Mouse (Mus musculus) left cerebral cortex, postnatal 36 days (tissue): Measurements from ENCODE around the gene Macf1. TPM values are rescaled to one million over a fixed set of nuclear protein-coding genes. Genes with fewer than 3 reads are reported as not detected.
"Not testable (repeated sequence)": the region's sequence is repeated elsewhere in the genome, so short reads cannot be mapped to it uniquely, and the experiment has no call there.

Experiments used
- DNase-seq, 2 experiments: peaks; one replicate each; pipeline ENCODE4 v3.0.0; 2021 to 2022; ENCODE audit warnings: low spot score in 2 of 2, mixed read lengths in 1 of 2
- intact Hi-C: fragments of 180-260 bp; cut with DNase I; formaldehyde crosslinking; loops from one replicate; pipeline ENCODE4 v1.15.1; 2025
- total RNA-seq, 2 experiments: library from RNA; stranded (reverse); gene quantifications; 2 replicates each; pipeline ENCODE4 v1.2.3; 2021

Gene Macf1
- total RNA-seq, 2 experiments from 2014 or later = 187 to 233 TPM

DNA sequence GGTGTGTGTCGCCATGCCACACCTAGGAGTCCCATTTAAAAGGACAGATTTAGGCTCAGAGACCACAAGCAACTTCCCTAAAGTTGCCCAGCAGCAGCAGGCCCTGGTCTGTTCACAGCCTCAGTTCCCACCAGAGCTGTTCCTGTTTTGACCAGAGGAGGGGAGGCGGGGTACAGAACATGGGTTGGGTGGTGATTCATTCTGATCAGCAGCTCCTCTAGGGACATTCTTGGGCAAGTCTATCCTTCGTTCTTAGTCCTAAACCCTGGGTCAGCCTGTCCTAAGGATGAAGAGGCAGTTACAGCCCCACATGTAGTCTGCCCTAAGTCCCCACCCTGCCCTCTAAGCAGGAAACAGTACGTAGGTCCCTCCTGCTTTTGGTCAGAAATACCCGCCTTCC is 343.9 kb downstream of the Macf1 start:
- intact Hi-C loops = no loop called here
- DNase-seq = no peak

DNA sequence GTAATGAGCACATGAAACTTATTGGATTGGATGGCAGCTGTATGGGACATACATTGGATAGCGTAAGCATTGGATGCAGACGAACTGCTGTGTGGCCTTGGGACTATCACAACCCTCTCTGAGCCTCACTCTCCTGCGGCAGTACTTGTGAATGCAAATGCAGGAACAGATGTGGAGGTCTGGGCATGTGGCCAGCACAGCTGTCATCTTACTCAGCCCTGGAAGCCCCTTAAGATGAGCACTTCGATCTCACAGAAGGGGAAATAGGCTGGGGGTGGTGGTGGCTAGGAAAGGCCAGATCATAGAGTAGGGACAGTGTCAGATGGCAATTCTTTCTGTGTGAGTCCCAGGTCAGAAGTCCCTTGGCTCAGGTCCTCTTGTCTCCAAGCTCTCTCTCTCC is 346.5 kb downstream of the Macf1 start:
- intact Hi-C loops = no loop called here
- DNase-seq = no peak

DNA sequence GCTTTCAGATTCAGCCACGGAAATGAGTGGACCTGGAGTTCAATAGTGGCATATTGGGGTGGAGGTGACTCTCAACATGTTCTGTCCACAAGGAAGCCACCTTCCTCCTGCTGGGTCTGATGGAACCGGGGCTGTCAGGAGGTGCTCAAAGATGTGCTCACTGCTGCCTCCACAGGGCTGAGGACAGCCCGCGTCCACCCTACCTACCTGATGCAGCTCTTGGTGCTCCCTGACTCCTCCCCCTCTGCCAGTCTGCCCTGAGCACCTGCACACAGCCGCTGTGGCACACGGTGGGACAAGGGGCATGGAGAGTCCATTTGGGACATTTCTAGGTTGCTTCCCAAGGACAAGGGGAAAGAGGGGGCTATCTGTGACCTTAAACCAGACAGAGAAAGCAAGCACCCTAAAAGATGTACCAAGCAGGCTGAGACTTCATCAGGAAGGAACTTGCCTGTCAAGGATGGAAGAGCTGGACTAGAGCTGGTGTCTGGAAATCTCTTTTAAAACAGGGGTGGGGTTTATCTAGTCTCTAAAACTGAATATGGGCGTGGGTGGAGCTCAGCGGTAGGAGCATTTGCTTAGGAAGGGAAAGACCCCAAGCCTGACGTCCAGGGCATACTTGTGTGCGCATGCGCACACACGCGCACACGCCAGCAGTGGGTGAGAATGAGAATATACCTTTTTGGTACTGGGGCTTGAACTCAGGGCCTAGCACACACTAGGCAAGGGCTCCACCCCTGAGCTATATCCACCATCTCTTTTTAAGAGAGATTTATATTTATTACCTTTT is 348.2 kb downstream of the Macf1 start:
- intact Hi-C loops = no loop called here
- no peak for DNase-seq

DNA sequence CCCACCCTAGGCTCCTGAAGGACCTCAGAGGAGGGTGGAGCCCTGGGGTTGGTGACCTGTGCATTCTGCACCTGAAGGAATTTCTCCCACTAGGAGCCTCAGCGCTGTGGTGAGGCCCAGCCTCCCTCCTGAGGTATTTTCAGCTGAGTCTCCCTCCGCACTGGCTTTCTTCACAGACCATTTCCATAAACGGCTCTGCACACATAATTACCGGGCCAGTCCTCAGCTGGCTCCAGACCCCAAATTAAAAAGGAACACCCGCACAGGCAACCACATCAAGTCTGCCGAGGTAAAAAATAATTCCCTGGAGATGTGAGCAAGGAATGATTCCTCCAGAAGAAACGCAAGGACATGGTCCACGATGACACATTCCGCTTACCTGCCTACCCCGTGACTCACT is 348.9 kb downstream of the Macf1 start:
- DNase-seq, intact Hi-C loops: not testable (repeated sequence)

DNA sequence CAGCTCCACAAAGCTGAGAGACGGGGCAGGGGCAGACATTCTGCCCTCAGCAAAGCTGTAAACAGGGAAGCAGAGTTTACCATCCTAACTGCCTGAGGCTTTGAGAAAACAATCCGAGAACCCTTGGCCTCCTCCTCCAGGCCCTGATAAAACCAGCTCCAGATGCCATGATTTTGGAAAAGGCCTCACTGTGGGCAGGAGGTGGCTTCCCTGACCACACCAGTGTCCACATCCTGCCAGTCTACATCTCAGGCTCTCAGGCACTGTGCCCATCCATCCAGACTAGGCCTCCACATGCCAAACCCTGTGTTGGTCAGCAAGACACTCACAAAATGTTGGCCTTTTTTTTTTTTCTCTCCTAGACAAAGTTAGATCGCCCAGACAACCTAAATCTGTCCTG is 350.0 kb downstream of the Macf1 start:
- DNase-seq = no peak
- intact Hi-C loops = no loop called here

DNA sequence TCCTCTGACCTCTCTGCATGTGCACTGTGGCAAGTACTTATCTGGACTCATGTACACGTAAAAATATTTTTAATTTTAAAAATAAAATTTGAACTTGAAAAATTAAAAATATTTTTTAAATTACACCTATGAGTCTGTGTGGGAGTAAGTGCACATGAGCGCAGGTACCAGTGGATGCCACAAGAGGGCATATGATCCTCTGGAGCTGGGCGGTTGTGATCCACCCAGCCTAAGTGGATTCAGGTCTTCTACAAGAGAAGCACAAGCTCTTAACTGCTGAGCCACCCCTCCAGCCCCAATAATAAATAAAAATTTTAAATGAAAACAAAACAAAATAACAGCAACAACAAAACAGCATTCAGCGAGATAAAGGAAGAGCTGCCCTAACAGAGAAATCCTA is 351.0 kb downstream of the Macf1 start:
- intact Hi-C loops = no loop called here

DNA sequence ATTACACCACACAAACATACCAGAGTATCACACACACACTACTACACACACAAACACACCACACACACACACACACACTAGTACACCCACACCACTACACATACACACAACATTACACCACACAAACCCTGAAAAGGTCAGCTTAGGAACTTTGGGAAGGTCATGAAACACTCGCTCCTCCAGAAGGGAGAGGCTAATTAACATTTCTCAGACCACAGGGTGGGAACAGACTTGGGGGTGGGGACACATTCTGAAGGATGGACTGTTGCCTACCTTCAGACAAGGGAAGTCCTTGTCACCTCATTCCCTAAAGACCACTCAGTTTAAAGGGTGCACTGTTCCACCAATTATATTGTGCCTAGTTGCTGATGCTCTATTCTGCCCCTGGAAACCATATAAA is 352.2 kb downstream of the Macf1 start:
- DNase-seq, intact Hi-C loops: not testable (repeated sequence)

More for the DNA sequence above, 351.0 kb downstream of the Macf1 start:
- DNase-seq = no peak

DNA sequence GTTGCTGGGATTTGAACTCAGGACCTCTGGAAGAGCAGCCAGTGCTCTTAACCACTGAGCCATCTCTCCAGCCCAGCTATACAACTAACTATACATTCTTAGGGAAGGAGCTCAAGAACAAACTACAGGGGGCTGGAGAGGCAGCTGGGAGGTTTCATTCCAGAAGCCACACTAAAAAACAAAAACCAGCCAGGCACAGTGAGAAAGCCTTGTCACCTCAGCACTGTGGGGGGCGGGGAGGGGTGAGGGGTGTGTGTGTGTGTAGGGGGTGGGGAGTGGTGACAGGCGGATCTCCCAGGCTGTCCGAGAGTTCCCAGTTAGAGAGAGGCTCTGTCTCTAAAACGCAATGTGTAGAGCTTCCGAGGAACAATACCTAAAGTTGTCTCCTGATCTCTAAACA is 352.8 kb downstream of the Macf1 start:
- intact Hi-C loops = no loop called here

DNA sequence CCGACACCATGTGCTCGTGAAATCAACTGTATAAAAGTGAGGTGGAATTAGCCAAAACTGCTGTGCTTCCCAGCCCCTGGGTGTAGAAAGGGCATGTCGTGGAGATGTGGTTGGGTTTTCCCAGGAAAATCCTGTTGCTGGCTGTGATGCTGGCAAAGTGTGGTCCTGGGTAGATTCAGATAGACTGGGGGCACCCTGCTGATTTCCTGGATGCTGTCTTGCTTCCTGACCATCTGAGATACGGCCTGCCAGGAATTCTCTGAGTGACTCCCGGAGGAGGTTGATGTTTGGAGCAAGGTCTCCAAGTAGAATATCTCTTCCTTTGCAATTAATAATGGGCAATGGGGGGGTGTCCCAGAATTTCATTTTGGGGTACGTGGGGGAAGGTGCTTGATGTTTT is 355.2 kb downstream of the Macf1 start:
- intact Hi-C loops = no loop called here
- no peak for DNase-seq

More for the DNA sequence above, 352.8 kb downstream of the Macf1 start:
- no peak for DNase-seq

DNA sequence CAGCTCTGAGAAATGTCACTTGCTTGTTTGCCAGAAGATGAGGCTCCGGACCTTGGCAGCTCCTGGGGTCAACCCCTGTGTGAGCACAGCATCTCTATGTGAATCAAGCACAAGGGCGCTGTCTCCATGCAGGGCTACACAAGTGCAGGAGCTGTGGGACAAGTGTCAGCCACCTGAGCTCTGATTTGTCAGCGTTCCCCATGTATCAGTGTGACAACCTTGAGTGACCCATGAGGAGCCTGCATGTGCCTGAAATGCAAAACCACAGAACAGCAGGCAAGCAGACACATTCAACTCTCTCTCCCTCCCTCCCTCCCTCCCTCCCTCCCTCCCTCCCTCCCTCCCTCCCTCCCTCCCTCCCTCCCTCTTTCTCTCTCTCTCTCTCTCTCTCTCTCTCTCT is 356.5 kb downstream of the Macf1 start:
- intact Hi-C loops = no loop called here
- no peak for DNase-seq

DNA sequence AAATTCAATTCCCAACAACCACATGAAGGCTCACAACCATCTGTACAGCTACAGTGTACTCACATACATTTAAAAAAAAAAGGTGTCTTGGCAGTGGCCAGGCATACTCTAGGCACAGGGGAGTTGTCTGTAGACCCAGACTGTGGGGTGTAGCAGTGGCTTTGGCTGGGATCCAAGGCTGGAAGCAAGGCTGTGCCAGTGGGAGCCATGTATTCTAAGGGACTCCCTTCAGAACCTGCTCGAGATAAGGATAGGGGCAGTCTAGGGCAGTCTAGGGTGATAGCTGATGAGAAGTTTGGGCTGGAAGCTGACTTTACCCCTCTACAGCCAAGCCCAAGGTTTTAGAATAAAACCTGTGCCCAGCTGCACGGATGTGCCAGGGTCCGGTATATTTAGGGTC is 358.1 kb downstream of the Macf1 start:
- intact Hi-C loops = no loop called here
- DNase-seq = no peak

DNA sequence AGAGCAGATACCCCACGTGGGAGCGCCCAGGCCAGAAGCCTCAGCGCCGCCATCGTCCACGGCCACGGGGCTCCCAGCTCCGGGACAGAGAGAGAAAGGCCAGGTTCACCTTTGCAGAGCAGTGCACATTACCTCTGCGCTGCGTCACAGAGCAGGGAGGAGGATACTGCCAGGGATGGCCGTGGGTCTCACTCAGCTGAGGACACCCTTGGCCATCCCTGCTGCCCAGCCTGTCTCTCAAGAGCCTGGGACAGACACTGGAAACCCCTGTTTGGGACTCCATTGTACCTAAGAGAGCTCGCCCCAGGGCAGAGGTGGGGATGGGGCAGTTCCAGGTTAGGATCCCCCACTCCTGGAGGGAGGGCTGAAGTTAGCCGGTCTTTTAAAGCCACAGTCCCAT is 360.6 kb downstream of the Macf1 start, which contains the start of gene Oxct2a:
Gene Oxct2a (minus strand): TSS at position 101 of the 400 bp plus-strand sequence.
- no peak for DNase-seq
- intact Hi-C loops = no loop called here

DNA sequence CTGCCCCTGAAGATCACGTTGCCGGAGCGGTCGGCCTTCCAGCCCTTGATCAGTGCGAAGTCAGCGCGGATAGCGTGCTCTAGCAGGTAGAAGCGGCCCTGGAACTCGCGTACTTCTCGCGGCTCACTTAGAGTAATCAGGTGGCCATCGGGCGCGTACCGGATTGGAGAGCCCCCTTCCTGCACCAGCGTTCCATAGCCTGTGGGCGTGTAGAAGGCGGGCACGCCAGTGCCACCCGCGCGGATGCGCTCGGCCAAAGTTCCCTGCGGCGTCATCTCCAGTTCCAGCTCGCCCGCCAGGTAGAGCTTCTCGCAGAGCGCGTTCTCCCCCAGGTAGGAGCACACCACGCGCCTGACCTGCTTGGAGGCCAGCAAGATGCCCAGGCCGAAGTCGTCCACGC is 361.2 kb downstream of the Macf1 start:
- DNase-seq, intact Hi-C loops: not testable (repeated sequence)

DNA sequence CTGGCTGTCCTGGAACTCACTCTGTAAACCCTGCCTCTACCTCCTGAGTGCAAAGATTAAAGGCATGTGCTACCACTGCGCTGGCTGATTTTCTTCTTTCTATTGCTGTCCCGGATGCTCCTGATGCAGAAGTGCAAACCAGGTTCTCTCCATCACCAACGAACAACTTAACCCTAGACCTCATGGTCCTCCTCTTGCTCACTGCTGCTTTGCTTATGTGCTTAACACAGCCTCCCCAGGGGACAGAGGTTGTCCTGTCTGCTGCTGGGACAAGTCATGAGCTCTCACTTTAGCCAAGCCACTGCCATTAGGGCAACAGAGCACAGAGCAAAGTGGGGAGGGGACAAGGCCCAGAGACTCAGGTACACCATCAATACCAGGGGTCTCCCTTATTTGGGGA is 369.7 kb downstream of the Macf1 start:
- no peak for DNase-seq
- intact Hi-C loops = no loop called here

DNA sequence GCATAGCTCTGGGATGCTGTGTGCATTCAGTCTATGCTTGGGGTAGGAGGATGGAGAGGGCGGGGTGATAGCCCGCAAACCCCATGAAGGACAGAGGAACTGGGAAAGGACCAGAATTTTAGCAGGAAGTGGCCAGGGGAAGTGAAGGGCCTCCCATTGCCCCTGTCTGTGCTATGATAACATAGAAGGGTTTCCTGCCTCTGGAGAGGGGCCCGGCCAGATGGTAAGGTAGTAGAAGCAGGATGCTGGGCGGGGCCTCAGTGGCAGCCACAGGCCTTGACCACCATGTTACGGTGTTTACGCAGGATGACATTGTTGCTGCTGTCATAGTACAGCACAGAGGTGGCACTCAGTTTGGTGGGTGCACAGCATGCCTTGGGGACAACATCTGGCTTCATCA is 371.1 kb downstream of the Macf1 start:
- no peak for DNase-seq

DNA sequence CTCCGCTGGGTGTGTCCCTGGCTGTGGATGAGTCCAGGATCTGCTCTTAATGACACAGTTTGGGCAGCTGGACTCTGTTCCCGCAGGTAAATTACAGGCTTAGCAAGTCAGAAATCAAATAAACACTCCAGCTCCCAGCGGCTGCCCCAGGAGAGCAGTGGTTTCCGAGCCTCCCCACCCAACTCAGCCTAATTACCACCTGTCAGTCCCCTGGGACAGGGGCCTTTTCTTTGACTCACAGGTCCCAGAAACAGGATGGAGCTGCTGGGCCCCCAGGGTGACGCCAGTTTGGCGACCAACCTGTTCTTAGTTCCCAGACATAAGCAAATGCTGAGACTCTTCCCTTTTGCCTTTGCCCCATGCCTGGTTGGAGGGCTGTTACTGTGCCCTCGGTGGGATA is 372.3 kb downstream of the Macf1 start:
- intact Hi-C loops = no loop called here
- DNase-seq = no peak

More for the DNA sequence above, 371.1 kb downstream of the Macf1 start:
- intact Hi-C loops = no loop called here

DNA sequence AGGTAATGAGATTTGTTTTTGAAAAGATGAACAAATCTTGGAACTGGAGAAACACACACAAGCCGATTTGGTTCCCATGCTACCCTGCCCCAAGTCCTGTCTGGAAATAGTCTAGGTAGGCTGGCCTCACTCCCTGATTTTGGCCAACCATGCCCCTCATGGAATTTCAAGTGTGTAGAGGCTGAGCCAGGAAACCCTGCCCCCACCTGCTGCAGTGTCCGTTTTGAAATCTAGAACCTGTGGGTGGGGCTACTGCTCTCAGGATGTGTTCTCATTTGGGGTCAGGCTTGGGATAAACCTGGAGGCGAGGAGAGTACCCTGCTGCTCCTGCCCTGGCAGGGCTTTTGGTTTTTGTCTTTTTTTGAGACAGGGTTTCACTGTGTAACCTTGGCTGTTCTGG is 375.9 kb downstream of the Macf1 start:
- DNase-seq = no peak
- intact Hi-C loops = no loop called here

DNA sequence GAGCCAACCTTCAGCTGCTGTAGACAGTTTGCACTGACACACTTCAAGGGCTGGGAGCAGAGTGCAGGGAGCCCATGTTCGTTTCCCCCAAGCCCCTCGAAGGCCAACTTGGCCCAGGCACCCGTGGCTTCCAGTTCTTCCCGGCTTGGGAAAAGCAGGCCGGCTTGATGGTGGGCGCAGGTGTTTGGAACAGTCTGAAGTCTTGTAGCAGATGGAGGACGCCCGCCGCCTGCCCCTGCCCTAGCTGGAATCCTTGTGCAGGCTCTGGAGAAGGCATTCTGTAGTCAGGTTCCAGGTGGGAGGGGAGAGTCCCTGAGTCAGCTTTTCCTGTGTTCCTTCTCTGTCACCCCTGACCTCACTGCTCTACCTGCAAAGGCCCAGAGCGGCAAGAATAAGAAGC is 377.2 kb downstream of the Macf1 start:
- intact Hi-C loops = no loop called here
- DNase-seq = peak; percentile 39 to 56

DNA sequence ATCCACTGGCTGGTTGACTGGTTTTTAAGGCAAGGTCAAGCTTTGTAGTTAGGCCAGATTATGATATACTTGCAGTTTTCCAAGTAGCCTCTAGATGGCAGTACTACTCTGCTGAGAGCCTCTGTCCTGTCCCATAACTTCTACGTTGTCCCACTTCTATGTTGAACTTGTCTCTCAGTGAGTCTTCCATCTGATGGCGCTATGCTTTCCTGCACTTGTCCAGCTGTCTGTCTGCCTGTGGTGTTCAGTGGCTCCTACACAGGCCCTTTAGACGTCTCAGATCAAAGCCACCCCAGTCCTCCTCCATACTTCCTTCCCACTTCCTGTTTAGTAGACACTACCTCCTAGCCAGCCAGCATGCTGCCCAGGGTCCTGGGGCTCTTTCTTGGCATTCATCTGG is 378.4 kb downstream of the Macf1 start:
- intact Hi-C loops = no loop called here
- DNase-seq = no peak
